Mouse (Mus musculus) CH12.LX (cell line): ENCODE data around the gene Gm20388. TPM values are rescaled to one million over a fixed set of nuclear protein-coding genes. Genes with fewer than 3 reads are reported as not detected.

Experiments
- DNase-seq: peaks from one replicate; pipeline ENCODE4 v3.0.0-alpha.2; 2013; ENCODE audit errors: extremely low read depth
- H3K27ac ChIP-seq: 2 replicates; pipeline ENCODE4 v1.5.1; 2012; ENCODE audit warnings: low read depth, mild to moderate bottlenecking, control low read depth, moderate library complexity; ENCODE audit not compliant: insufficient read depth
- H3K27me3 ChIP-seq: replicated peaks from 2 replicates; pipeline ENCODE3; 2012; ENCODE audit warnings: inconsistent platforms
- H3K36me3 ChIP-seq, 2 experiments: replicated peaks in 1 of 2; 2 replicates each; pipeline versions ENCODE3 to v1.6.1; 2012; ENCODE audit warnings: inconsistent platforms in 1 of 2, low read length in 1 of 2, mild to moderate bottlenecking in 1 of 2, mixed read lengths in 1 of 2, moderate library complexity in 1 of 2; ENCODE audit not compliant: control insufficient read depth in 1 of 2, insufficient read depth in 1 of 2
- H3K4me1 ChIP-seq, 2 experiments: 2 replicates each; pipeline ENCODE4 v1.6.1; 2012; ENCODE audit warnings: inconsistent platforms in 1 of 2, moderate library complexity in 1 of 2; ENCODE audit not compliant: insufficient read depth in 2 of 2, control insufficient read depth in 1 of 2
- H3K4me2 ChIP-seq: 2 replicates; pipeline ENCODE4 v1.6.1; 2012; ENCODE audit warnings: low read depth, mild to moderate bottlenecking, control low read depth; ENCODE audit not compliant: poor library complexity, insufficient read depth, severe bottlenecking
- H3K4me3 ChIP-seq, 3 experiments: fragments of 150-350 bp in 1 of 3; sonication (generic) in 1 of 3; replicated peaks in 1 of 3; 2 replicates each; pipeline versions ENCODE3 to v1.5.1; 2011 to 2012; ENCODE audit warnings: low read depth in 2 of 3, low read length in 2 of 3, mild to moderate bottlenecking in 2 of 3, moderate library complexity in 2 of 3, control low read depth in 1 of 3, improper control_type of control experiment in 1 of 3, inconsistent platforms in 1 of 3, mixed read lengths in 1 of 3; ENCODE audit not compliant: poor library complexity in 1 of 3
- H3K79me2 ChIP-seq: replicated peaks from 2 replicates; pipeline ENCODE4 v1.6.1; 2012; ENCODE audit warnings: mild to moderate bottlenecking, moderate library complexity; ENCODE audit not compliant: control insufficient read depth, poor library complexity, insufficient read depth, severe bottlenecking; ENCODE audit errors: extremely low read depth
- H3K9ac ChIP-seq: 2 replicates; pipeline ENCODE4 v1.6.1; 2012; ENCODE audit warnings: low read depth, mild to moderate bottlenecking, control low read depth, moderate library complexity; ENCODE audit not compliant: insufficient read depth
- H3K9me3 ChIP-seq: replicated peaks from 2 replicates; pipeline ENCODE3; 2012; ENCODE audit warnings: low read length, inconsistent platforms, mixed read lengths
- BHLHE40 ChIP-seq: IDR thresholded peaks from 2 replicates; pipeline ENCODE4 v1.6.1; 2011; ENCODE audit warnings: mild to moderate bottlenecking, low read depth, low read length, improper control_type of control experiment
- CHD1 ChIP-seq: IDR thresholded peaks from 2 replicates; pipeline ENCODE4 v1.6.1; 2012; ENCODE audit warnings: low read depth, low read length, improper control_type of control experiment, inconsistent platforms
- E2F4 ChIP-seq: IDR thresholded peaks from 2 replicates; pipeline ENCODE4 v1.6.1; 2011; ENCODE audit warnings: low read depth, low read length, improper control_type of control experiment; ENCODE audit not compliant: insufficient replicate concordance
- ETS1 ChIP-seq: conservative IDR thresholded peaks from 2 replicates; pipeline ENCODE4 v1.6.1; 2012; ENCODE audit warnings: low read depth, mild to moderate bottlenecking, inconsistent platforms, low read length, improper control_type of control experiment, moderate library complexity
- GABPA ChIP-seq: IDR thresholded peaks from 2 replicates; pipeline ENCODE4 v1.6.1; 2012; ENCODE audit warnings: low read depth, low read length, improper control_type of control experiment, inconsistent platforms; ENCODE audit not compliant: insufficient replicate concordance
- HCFC1 ChIP-seq: IDR thresholded peaks from 2 replicates; pipeline ENCODE4 v1.6.1; 2012; ENCODE audit warnings: low read depth, mild to moderate bottlenecking, inconsistent platforms, low read length, improper control_type of control experiment
- IRF4 ChIP-seq: IDR thresholded peaks from 2 replicates; pipeline ENCODE4 v1.6.1; 2014; ENCODE audit warnings: low read depth, mild to moderate bottlenecking, inconsistent platforms, low read length, improper control_type of control experiment
- MAFK ChIP-seq: IDR thresholded peaks from 2 replicates; pipeline ENCODE4 v1.6.1; 2011; ENCODE audit warnings: low read length, improper control_type of control experiment; ENCODE audit not compliant: insufficient replicate concordance
- MXI1 ChIP-seq: IDR thresholded peaks from 2 replicates; pipeline ENCODE4 v1.6.1; 2011; ENCODE audit warnings: mild to moderate bottlenecking, low read depth, low read length, improper control_type of control experiment
- MYC ChIP-seq: IDR thresholded peaks from 2 replicates; pipeline ENCODE4 v1.6.1; 2011; ENCODE audit warnings: low read depth, mild to moderate bottlenecking, improper control_type of control experiment, low read length
- NELFE ChIP-seq: IDR thresholded peaks from 2 replicates; pipeline ENCODE4 v1.6.1; 2011; ENCODE audit warnings: low read depth, low read length, improper control_type of control experiment
- PAX5 ChIP-seq: IDR thresholded peaks from 2 replicates; pipeline ENCODE4 v1.6.1; 2012; ENCODE audit warnings: low read length, inconsistent platforms, mixed read lengths
- POLR2A ChIP-seq: IDR thresholded peaks from 2 replicates; pipeline ENCODE4 v1.6.1; 2011; ENCODE audit warnings: low read depth, mild to moderate bottlenecking, improper control_type of control experiment, low read length
- RAD21 ChIP-seq: IDR thresholded peaks from 2 replicates; pipeline ENCODE4 v1.6.1; 2011; ENCODE audit warnings: low read depth, mild to moderate bottlenecking, low read length, improper control_type of control experiment, moderate library complexity
- RCOR1 ChIP-seq: conservative IDR thresholded peaks from 2 replicates; pipeline ENCODE4 v1.6.1; 2012; ENCODE audit warnings: low read depth, mild to moderate bottlenecking, inconsistent platforms, low read length, improper control_type of control experiment
- SMC3 ChIP-seq: IDR thresholded peaks from 2 replicates; pipeline ENCODE4 v1.6.1; 2011; ENCODE audit warnings: low read depth, low read length, improper control_type of control experiment
- TCF12 ChIP-seq: IDR thresholded peaks from 2 replicates; pipeline ENCODE4 v1.6.1; 2014; ENCODE audit warnings: low read depth, mild to moderate bottlenecking, inconsistent platforms, low read length, improper control_type of control experiment
- ZNF384 ChIP-seq: IDR thresholded peaks from 2 replicates; pipeline ENCODE4 v1.6.1; 2012; ENCODE audit warnings: low read depth, low read length, improper control_type of control experiment, inconsistent platforms
- dilution Hi-C: fragments of 300-500 bp; cut with MboI; formaldehyde crosslinking; loops from 2 replicates; pipeline ENCODE4 v1.14.3; 2020; ENCODE audit warnings: low sequenced_read_pairs; ENCODE audit not compliant: extremely low pct_unique_long_range_greater_than_20kb, extremely low pct_ligation_motif_present
- in situ Hi-C: fragments of 300-500 bp; cut with MboI; formaldehyde crosslinking; loops from 3 replicates; pipeline ENCODE4 v1.14.3; 2019; ENCODE audit warnings: low sequenced_read_pairs, low pct_ligation_motif_present, low pct_unique_long_range_greater_than_20kb, mixed read lengths
- polyA plus RNA-seq: library from polyadenylated mRNA; unstranded; fragments of >175 nt; gene quantifications from 2 replicates; pipeline ENCODE4 v1.2.1, GENCODE M21; 2012; ENCODE audit warnings: low read depth; ENCODE audit not compliant: insufficient read length
- total RNA-seq, 2 experiments: library from RNA; depleted of rRNA; stranded (reverse); fragments of 300-350 nt in 1 of 2; fragments of >200 nt in 1 of 2; gene quantifications; 2 replicates each; pipeline ENCODE4 v1.2.3; 2012 to 2014

Gm20388 gene
- total and polyA plus RNA-seq, 3 experiments, result 14.8 to 26.3 (median 22.2) TPM

DNA sequence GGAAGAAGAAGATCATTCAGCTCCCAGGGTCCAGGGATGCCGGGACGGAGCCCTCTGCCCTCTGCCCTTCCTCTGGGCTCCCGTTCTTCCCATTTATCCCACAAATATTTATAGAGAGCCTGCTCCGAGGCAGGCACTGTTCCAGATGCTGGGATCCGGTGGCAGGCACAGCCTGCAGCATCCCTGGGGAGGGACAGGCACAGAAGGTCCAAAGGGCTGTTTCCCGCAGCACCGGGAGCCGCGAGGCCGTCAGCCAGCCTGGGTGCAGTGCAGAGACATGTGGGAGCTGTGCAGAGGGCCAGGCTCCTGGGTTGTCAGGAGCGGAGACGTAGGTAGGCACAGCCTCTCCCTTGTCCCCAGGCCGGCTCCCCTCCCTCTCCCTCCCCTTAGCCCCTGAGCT, 322.3 kb downstream of the Gm20388 start:
- Histone ChIP-seq H3K9me3 (peaks cover 18% of the 10 kb centered on the region), H3K27me3 (no peaks in the 10 kb centered on the region), H3K4me1 (peaks cover 17 to 35% of the 10 kb centered on the region in 2 experiments), H3K9ac (no peak overlapping the region), H3K36me3 (peaks cover 0 to 10% of the 10 kb centered on the region in 2 experiments), H3K79me2 (no peaks in the 10 kb centered on the region), H3K27ac (no peak overlapping the region), H3K4me3 (no peak overlapping the region)
- dilution Hi-C loops (no loop called here), in situ Hi-C loops (no loop called here)
- DNase-seq, result no peak
- TF ChIP-seq MXI1 (no peak), BHLHE40 (no peak), POLR2A (no peak), SMC3 (no peak), NELFE (no peak)
- TF ChIP-seq, all 38 proteins: peak for 0
- no peak overlapping the region for H3K4me2 ChIP-seq

DNA sequence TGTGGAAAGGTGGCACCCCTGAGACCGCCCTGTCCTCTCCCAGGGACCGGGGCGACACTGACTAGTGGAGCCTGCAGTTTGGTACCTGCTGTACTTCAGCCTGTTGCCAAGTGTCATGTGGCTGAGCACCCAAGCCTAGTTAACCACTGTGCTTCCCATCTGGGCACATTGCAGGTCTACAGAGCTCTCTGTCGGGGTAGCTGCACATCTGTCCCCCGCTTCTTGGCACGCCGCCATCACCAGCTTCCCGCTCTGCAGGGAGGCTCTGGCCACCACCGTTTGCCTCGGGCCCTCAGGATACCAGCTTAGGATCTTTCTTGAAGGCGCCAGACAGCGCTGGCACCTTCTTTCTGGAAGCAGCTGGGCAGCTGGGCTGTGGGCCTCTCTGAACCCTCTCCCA, 323.8 kb downstream of the Gm20388 start:
- Histone ChIP-seq H3K4me2 (no peak overlapping the region), H3K9me3 (peaks cover 25% of the 10 kb centered on the region), H3K79me2 (no peaks in the 10 kb centered on the region), H3K36me3 (peaks cover 0 to 19% of the 10 kb centered on the region in 2 experiments), H3K4me1 (peaks cover 14 to 32% of the 10 kb centered on the region in 2 experiments), H3K27ac (no peak overlapping the region), H3K9ac (no peak overlapping the region), H3K27me3 (no peaks in the 10 kb centered on the region), H3K4me3 (no peak overlapping the region)
- DNase-seq, result no peak
- in situ Hi-C loops, result no loop called here
- dilution Hi-C loops, result no loop called here
- TF ChIP-seq IRF4, result no peak
- no peak for TF ChIP-seq GABPA
- TF ChIP-seq ETS1, result no peak
- no peak for TF ChIP-seq POLR2A
- no peak for TF ChIP-seq TCF12
- no peak for TF ChIP-seq MXI1
- no peak for TF ChIP-seq CHD1

DNA sequence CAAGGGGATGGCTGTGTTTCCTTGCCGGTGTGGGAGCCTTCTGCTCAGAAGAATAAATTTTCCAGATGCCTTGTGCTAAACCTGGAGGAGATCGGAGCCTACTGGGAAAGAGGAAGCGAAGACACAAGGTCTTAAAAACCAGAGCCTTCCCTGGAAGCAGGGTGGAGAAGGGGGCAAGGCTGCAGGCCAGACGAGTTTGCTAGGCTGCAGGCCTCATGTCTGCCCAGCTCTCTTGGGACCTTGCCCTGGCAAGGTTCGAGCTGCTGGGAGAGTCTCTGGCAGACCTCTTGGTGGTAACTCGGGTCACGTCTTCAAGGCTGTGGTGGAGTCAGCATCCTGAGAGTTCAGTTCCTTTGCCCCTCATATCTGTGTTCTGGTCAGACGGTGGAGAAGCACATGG, 324.2 kb downstream of the Gm20388 start:
- H3K27me3 ChIP-seq, result no peaks in the 10 kb centered on the region
- no peak for DNase-seq
- no peak overlapping the region for H3K9ac ChIP-seq
- no peak overlapping the region for H3K4me3 ChIP-seq
- dilution Hi-C loops, result no loop called here
- peaks cover 0 to 19% of the 10 kb centered on the region in 2 experiments for H3K36me3 ChIP-seq
- no peaks in the 10 kb centered on the region for H3K79me2 ChIP-seq
- in situ Hi-C loops, result no loop called here
- H3K4me1 ChIP-seq, result peaks cover 10 to 29% of the 10 kb centered on the region in 2 experiments
- H3K27ac ChIP-seq, result no peak overlapping the region
- TF ChIP-seq ZNF384, result no peak
- TF ChIP-seq E2F4, result no peak
- no peak for TF ChIP-seq MYC
- no peak for TF ChIP-seq HCFC1
- TF ChIP-seq MAFK, result no peak
- TF ChIP-seq PAX5, result no peak
- no peak for TF ChIP-seq RCOR1
- no peak for TF ChIP-seq RAD21
- TF ChIP-seq, all 38 proteins: peak for 0
- Histone ChIP-seq H3K9me3 (peaks cover 21% of the 10 kb centered on the region), H3K4me2 (no peak overlapping the region)
